Mouse (Mus musculus) heart, adult 18-20 months (tissue): ENCODE data around the gene Als2cr12. TPM values are rescaled to one million over a fixed set of nuclear protein-coding genes. Genes with fewer than 3 reads are reported as not detected.
"Not testable (repeated sequence)": the region's sequence is repeated elsewhere in the genome, so short reads cannot be mapped to it uniquely, and the experiment has no call there.

ENCODE experiments used
- DNase-seq, 2 experiments: peaks; one replicate each; pipeline ENCODE4 v3.0.0; 2021 to 2022; ENCODE audit warnings: mixed read lengths in 1 of 2
- total RNA-seq, 2 experiments: library from RNA; stranded (reverse); gene quantifications; 2 replicates each; pipeline ENCODE4 v1.2.3; 2021

Als2cr12 gene
- total RNA-seq, 2 experiments from 2014 or later: not detected

DNA sequence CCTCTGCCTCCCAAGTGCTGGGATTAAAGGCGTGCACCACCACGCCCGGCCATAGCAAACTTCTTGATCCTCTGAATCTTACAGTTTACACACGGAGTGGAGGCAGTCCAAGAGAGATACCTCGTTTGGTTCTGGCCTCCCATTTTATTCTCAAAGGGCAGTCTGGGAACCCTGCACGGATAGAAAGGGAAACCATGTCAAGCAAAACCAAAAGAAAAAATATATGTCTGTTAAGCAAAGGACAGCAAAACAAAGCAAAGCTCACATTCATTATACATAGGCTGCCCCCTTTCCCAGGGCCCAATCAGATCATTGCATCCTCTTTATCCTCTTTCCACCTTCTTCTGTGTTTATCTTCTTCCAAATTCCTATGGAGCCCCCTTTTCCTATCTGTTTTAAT is 82.0 kb downstream of the Als2cr12 start:
- peak; percentile 20 to 53 for DNase-seq

DNA sequence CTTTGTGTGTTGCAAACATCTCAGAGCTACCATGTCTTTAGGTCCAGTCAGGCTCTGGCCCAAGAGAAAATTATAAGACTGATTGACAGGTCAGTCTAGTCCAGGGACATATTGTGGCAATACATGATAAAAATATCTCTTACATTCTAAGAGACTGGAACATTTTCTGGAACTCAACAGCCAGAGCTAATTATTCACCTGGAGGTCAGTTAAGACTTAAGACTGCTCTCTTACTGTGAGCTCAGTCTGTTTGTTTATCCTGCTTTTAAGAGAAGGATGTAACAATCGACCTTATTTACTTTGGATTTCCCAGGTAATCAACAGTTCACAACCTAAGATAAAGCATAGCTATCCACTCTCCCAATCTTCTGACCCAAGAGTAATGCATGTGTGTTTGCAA is 85.2 kb downstream of the Als2cr12 start:
- no peak for DNase-seq

DNA sequence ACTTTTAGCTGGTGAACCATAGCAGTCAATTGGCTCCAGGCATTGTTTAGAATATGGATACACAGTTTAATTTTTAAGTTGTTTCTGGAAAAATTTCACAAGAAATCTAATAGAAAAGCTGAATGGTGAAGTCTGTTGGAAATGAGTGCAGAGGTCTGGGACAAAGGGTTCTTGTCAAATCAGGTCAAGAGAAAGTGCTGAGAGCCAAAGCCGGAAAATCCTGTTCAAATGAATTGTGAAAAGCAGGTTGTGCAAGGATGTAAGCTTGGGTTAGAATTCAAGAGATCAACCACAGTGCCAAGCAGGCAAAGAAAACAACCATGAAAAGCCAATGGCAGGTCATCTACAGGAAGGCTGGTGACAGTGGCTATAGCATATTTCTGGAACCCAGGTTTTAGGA is 85.6 kb downstream of the Als2cr12 start:
- DNase-seq: no peak

DNA sequence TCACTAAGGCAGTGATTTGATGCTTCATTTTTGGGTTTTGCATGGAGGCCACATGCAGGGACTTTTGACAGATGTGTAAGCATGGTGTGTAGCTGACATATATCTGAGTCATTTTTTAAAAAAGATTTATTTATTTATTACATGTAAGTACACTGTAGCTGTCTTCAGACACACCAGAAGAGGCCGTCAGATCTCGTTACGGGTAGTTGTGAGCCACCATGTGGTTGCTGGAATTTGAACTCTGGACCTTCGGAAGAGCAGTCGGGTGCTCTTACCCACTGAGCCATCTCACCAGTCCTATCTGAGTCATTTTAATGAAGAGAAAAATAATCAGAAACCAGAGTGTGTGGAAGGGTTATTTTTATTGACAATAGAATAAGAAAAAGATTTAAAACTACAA is 86.2 kb downstream of the Als2cr12 start:
- not testable (repeated sequence) for DNase-seq

GRCm38 (mm10) chr1:58603738-58604137 is 92.1 kb downstream of the Als2cr12 start:
- peak in 1 of 2 experiments; percentile 13 for DNase-seq

- DNase-seq: no peak
These were observed 93.1 kb downstream of the Als2cr12 start for GRCm38 (mm10) chr1:58602681-58603080.

Other genes with a start within 250 kb of the Als2cr12 start
- 10 to 100 TPM; 10.7 to 11.6 TPM for gene Orc2, start 190.9 kb downstream of the Als2cr12 start, total RNA-seq
- gene Fam126b, start 109.7 kb downstream of the Als2cr12 start, total RNA-seq: 10 to 100 TPM; 13.8 to 14.1 TPM
- gene Ndufb3, start 109.6 kb downstream of the Als2cr12 start, total RNA-seq: 100 to 1,000 TPM; 339 to 354 TPM
- gene Cflar, start 15.5 kb upstream of the Als2cr12 start, total RNA-seq: 10 to 100 TPM; 65.2 to 75.0 TPM
- gene Casp8, start 99.4 kb upstream of the Als2cr12 start, total RNA-seq: 1 to 10 TPM; 6.4 to 8.0 TPM